In the genomic region with DNA sequence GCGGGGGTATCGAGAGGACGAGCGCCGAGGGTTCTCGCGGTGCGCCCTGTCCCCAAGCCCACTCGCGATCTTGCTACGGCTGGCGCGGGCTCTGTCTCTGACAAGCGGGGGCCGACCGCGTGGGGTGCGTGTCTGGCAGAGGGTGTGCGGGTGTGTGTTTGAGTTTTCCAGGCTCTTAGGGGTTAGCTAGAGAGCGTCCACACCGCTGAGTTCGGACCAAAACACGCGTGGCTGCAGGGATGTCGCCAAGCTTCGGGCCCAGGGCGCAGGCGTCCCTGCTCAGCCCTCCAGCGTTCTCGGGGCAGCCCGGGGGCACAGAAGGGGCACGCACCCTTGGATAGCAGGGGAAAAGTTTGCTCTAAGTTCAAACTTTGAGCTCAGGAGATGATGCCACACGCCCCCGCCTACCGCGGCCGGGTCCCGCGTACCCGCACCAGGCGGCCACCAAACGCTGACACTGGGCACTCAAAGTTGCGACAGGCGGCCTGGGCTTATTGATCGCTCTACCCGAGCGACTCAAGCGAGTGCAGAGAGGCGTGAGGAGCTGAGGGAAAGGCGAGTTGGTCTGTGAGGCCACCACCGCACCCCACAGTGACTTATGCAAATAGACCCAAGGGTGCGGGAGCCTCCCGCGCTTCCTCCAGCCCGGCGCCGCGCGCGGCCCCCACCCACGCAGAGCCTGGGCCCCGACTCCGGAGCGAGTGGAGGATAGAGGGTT, we compare ENCODE assay signal across 8 mouse cellular contexts. TPM values are rescaled to one million over a fixed set of nuclear protein-coding genes. Genes with fewer than 3 reads are reported as not detected.
DNase-seq lines count a peak whose midpoint lies in the region; ATAC-seq lines count a peak whose summit lies in the region.

No protein-coding gene starts in this region.

- H3K27me3 ChIP-seq in embryonic facial prominence, embryonic 10.5 days (replicated peaks; ENCODE audit: low read depth, poor library complexity, severe bottlenecking), result no peaks in the 10 kb centered on the region; the same call in 1 of the 2 replicates
- no peaks in the 10 kb centered on the region for H3K27me3 ChIP-seq in midbrain, embryonic 15.5 days (replicated peaks)

- H3K36me3 ChIP-seq in embryonic facial prominence, embryonic 10.5 days (replicated peaks), result peaks cover 7% of the 10 kb centered on the region
- H3K36me3 ChIP-seq in midbrain, embryonic 15.5 days (replicated peaks), result no peaks in the 10 kb centered on the region

- peak overlapping the region; percentile 90 for H3K9ac ChIP-seq in midbrain, embryonic 15.5 days

- WGBS in embryonic facial prominence, embryonic 10.5 days, result under 1% methylated on average over 64 of the region's 64 CpGs
- WGBS in midbrain, embryonic 15.5 days, result under 1% methylated on average over 64 of the region's 64 CpGs

- no peaks in the 10 kb centered on the region for H3K9me3 ChIP-seq in embryonic facial prominence, embryonic 10.5 days
- no peaks in the 10 kb centered on the region for H3K9me3 ChIP-seq in midbrain, embryonic 15.5 days

- peak overlapping the region; percentile 85 for H3K4me3 ChIP-seq in embryonic facial prominence, embryonic 10.5 days
- H3K4me3 ChIP-seq in midbrain, embryonic 15.5 days, result peak overlapping the region; percentile 64

- peak overlapping the region; percentile 93 for H3K27ac ChIP-seq in embryonic facial prominence, embryonic 10.5 days (replicated peaks)
- H3K27ac ChIP-seq in midbrain, embryonic 15.5 days, result peak overlapping the region; percentile 99

- H3K4me1 ChIP-seq in embryonic facial prominence, embryonic 10.5 days, result peaks cover 60% of the 10 kb centered on the region
- peaks cover 14% of the 10 kb centered on the region for H3K4me1 ChIP-seq in midbrain, embryonic 15.5 days

- peak overlapping the region; percentile 99 for H3K4me2 ChIP-seq in midbrain, embryonic 15.5 days

- peak; percentile 37 for ATAC-seq in midbrain, embryonic 15.5 days (replicated peaks)

- DNase-seq in 3T3-L1 (ENCODE audit: low read depth, low spot score), result peak; percentile 55
- peak; percentile 78 for DNase-seq in adrenal gland, adult 2 months
- peak; percentile 66 for DNase-seq in embryonic facial prominence, embryonic 10.5 days (ENCODE audit: low spot score)
- DNase-seq in heart, adult 18-20 months, result peak; percentile 54 to 77
- DNase-seq in kidney, adult 11 months, result peak; percentile 40
- peak; percentile 45 for DNase-seq in liver
- DNase-seq in spleen, adult 18-20 months, result peak; percentile 14 to 43

RNA-seq across cellular contexts. Expression of a gene that starts 0.7 kb away (rescaled TPM):
- total RNA-seq in adrenal gland, adult 2 months (2021), result 10 to 100 TPM; 38.7 to 41.4 TPM
- polyA plus RNA-seq in adrenal gland, adult 2 months (2012; rRNA removed), result 43.7 and 44.1 TPM in 2 replicates
- polyA plus RNA-seq in embryonic facial prominence, embryonic 10.5 days (2016; fragmentation: Nextera tagmentation; extraction: Ambion mirVana), result 88.5 and 107 TPM in 2 replicates
- 10 to 100 TPM; 29.4 to 32.8 TPM for total RNA-seq in heart, adult 18-20 months (2021)
- 84.1 and 85.2 TPM in 2 replicates for polyA plus RNA-seq in midbrain, embryonic 15.5 days (2015; fragmentation: Nextera tagmentation; extraction: Ambion mirVana)

Comparison
In these comparisons a context has a peak if more than half of its experiments do, and no peak if none do; other contexts are left out.
1. Peak in every context shown above with its lines: DNase-seq, ATAC-seq, H3K4me3 ChIP-seq and H3K27ac ChIP-seq.